Mouse (Mus musculus) c-Kit-positive CD71-positive TER-119-positive erythroid progenitor cells, embryonic 14.5 days (primary cell): ENCODE results near the gene Ism2.
"Not testable (repeated sequence)": the region's sequence is repeated elsewhere in the genome, so short reads cannot be mapped to it uniquely, and the experiment has no call there.

Experiments
- DNase-seq: peaks from one replicate; pipeline ENCODE4 v3.0.0-alpha.2; 2013; ENCODE audit warnings: low spot score

Ism2 gene

DNA sequence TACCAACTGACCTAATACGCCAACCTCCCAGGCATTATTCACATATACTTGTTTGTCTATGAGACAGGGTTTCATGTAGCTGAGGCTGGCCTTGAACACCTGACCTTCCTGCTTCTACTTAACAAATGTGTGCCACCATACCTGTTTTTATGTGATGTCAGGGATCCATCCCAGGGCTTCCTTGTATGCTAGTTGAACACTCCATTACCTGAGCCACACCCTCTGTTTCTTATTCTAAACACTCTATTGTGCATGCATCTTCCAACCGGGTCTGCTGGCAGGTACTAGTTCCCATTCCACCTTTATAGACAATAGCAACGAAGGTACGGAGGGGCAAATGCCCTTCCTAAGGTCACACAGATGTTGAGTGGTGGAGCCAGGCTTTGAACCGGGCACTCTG is 10.4 kb downstream of the Ism2 start:
- DNase-seq, result no peak

DNA sequence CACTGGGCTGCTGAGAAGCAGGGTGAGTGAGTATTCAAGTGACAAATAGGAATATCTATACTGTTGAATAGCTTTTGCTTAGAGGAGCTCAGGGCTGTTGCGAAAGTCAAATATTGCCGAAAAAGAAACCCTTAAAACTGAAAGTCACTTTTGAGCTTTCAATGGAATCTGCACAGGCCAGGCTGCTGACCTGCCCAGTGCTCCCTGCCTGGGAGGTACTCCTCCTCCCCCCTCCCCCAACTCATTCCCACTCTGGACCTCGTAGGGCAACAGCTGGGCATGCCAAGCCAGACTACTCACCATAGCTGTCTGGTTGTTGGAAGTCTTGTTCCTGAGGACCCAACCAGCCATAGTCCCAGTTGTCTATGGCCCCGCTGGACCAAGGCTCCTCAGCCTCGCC is 14.8 kb downstream of the Ism2 start:
- DNase-seq, result no peak

DNA sequence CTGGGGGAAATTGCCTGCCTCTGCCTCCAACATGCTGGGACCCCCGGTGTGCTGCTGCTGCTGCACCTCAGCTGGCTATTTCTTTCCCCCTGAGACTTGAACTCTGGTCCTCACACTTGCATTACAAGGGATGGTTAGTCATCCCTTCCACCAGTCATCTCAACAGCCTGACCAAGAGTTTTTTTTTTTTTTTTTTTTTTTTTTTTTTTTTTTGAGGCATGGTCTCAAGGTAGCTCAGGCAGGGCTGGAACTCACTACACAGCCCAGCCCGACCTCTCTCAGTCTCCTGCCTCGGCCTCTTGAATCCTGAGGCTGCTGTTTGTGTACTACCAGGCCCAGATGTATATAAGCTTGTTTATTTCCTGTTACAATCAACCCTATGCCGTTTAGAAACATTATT is 15.2 kb downstream of the Ism2 start:
- no peak for DNase-seq

GRCm38 (mm10) chr12:87283706-87284105 is 15.8 kb downstream of the Ism2 start:
- DNase-seq, result no peak

GRCm38 (mm10) chr12:87282743-87283142 is 16.8 kb downstream of the Ism2 start:
- no peak for DNase-seq

GRCm38 (mm10) chr12:87281766-87282165 is 17.7 kb downstream of the Ism2 start:
- DNase-seq, result no peak

- no peak for DNase-seq
Measured at GRCm38 (mm10) chr12:87279879-87280278, 19.6 kb downstream of the Ism2 start.

GRCm38 (mm10) chr12:87279350-87279749 is 20.2 kb downstream of the Ism2 start:
- no peak for DNase-seq

DNA sequence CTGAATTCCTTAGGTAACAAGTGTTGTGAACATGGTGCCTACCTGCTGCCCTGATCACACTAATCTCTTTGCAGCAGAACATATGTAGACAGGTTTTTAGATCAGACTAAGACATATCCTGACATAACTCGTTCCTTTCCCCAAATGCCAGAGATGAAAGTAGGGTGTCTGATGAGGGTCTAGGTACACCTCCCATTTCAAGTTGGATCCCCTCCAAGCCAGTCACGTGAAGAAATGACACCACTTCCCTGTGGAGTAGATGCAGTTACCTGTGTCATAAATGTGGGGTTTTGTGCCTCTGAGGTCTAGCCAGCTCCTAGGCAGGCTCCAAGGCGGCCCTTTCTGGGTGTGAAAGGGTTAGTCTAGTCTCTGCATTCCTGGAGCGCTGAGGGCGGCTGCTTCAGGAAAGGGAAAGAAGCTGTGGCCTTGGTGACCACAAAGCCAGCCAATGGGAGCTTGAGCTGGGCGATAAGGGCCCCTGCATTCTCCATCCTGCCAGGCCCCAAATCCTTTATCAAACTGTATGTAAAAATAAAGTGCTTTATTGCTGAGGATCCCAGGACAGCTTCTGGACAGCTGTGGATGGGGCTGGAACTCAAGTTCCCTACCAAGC is 21.3 kb downstream of the Ism2 start:
- no peak for DNase-seq

DNA sequence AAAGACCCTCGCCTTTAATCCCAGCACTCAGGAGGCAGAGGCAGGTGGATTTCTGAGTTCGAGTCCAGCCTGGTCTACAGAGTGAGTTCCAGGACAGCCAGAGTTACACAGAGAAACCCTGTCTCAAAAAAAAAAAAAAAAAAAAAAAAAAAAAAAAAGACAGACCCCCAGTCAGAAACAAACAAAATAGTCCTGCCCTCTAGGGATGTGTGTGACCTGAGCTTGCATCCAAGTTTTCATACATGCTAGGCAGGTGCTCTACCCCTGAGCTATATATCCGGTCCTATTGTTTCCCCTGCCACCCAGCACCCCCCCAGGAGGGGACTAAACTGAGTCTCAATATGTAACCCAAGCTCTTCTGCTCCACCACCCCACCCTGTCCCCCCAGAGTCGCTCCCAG is 22.3 kb downstream of the Ism2 start:
- not testable (repeated sequence) for DNase-seq

DNA sequence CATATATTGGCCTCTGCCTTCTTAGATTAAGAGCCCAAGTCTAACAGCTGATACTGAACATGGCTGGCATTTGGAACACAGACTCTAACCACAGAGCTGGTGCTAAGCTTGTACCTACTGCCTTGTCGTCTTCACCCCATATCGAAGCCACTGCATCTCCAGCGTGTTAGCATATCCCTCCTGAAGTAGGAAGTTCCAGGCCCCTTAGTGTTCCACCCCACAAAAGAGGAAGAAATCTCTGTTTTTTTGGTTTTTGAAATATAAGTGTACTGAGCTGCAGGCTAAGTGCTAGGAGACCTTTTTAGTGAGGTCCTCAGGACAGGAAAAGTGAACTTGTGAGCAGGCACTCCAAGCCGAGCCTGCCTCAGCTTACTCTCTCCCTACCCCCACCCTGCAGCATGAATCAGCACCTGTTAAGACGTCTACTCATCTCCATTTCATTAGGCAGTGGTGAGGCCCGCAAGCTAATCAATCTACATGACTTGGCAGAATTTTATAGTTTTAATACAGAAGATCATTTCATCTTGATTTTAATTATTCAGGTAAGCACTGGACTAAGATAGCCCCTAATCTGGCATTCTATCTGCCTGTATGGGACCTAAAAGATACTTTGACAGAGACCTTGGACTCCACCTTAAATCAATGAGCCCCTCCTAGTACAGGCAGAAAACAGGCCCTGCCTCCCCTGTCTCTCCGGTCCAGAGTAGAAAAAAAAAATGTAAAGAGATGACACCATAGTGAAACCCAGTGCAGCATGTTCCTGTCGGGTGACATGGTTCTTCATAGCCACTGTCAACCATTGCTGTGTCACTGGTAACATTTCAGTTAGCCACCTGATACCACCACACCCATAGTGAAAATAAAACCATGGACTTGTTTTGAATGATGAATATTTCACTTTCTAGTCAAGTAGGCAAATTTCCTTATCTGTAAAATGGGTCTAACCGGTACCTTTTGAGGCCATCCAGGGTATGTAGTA is 24.4 kb downstream of the Ism2 start:
- no peak for DNase-seq

GRCm38 (mm10) chr12:87267682-87268081 is 31.8 kb downstream of the Ism2 start:
- peak; percentile 66 for DNase-seq

- peak; percentile 44 for DNase-seq
Measured at GRCm38 (mm10) chr12:87266827-87267603, 32.5 kb downstream of the Ism2 start.

- peak; percentile 93 for DNase-seq
Measured at GRCm38 (mm10) chr12:87266108-87266826, 33.2 kb downstream of the Ism2 start, which contains the start of the genes Vipas39 and Ahsa1. Vipas39 (minus strand) TSS chr12:87266256. Ahsa1 (plus strand) TSS chr12:87266479.

DNA sequence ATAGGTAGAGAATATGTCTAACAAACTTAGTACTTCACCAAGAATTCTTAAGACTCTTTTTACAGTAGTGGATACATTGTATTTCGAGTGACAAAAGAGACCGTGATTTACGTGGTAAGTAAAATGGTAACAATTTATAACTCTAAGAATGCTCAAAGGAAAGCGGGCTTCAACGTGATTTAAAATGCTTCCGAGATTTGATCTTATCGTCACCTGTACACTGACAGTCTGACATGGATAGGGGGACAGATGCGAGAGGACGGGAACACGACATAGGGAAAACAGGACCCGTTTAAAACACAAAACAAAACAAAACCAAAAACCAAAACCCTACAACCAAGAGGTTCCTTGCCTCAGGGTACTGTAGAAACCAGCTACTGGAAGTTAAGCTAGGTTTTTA is 34.1 kb downstream of the Ism2 start:
- DNase-seq, result no peak

DNA sequence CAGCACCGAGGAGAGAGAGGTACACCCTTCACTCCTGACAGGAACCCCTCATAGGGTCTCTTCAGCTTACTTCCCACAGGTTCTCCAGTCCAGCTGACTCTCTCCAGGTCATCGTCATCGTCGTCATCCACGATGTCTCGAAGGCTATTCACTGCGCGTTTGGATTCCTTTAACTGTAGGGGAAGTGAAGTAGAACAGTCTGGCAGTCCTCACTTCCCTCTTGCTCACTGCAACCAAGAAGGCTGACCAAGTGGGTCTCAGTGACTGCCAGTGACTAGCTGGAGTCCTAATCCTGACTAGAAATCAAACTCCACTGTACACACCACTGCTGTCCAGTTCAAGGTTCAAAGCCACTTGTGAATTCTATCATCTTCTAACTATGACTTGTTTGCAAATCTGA is 38.9 kb downstream of the Ism2 start:
- no peak for DNase-seq

DNA sequence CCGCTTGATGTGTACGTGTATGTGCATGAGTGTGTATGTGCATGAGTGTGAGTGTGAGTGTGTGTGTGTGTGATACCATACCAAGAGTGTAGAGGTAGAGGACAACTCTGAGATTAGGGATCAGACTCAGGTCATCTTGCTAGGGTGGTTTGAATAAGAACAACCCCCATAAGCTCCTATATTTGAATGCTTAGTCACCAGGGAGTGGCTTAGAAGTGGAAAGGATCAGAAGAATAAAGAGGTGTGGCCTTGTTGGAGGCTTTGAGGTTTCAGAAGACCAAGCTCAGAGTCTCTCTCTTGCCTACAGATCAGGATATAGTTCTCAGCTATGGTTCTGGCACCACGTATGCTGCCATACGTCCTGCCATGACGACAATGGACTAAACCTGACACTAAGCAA is 42.9 kb downstream of the Ism2 start:
- no peak for DNase-seq

DNA sequence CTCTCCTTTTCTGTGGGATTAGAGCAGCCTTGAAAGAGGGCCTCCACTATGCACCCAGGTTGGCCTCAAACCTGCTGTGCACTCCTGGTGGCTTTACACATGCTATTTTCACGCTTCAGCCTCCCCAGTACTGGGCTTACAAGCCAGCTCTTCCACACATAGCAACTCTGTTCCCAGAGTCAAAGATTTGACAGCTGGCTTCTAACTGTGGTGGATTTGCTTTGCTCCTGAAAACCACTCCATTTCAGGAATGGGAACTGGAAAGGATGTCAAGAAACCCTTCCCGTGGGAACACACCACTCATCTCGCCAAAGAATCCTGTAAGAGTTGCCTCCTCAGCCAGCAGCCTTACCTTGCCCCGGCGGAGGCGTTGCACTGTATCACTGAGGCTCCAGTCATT is 45.6 kb downstream of the Ism2 start:
- DNase-seq, result no peak

DNA sequence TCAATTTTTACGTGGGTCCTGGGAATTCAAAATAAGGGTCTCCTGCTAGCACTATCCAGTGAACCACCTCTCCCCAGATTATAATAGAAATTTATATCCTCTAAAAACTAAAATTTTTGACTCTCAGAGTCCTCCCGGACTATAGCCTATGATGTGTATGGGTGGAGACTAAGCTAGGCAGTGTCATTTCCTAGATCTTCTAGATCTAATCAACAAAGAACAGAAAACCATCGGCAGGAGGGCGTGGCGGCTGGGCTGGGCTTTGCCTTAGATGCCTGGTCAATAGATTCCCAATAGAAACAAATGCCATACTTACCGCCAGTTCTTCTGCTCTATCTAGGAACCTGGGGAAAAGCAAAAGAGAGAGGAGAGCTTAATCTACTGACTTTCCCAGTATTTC is 49.3 kb downstream of the Ism2 start:
- DNase-seq, result no peak

- DNase-seq, result no peak
Measured at GRCm38 (mm10) chr12:87238632-87239031, 60.9 kb downstream of the Ism2 start, which contains the start of gene Noxred1. Noxred1 (minus strand) TSS chr12:87238732.

- DNase-seq, result no peak
Measured at GRCm38 (mm10) chr12:87236882-87237483, 62.5 kb downstream of the Ism2 start.
